Mouse (Mus musculus): ENCODE measurements around the gene Snd1. TPM values are rescaled to one million over a fixed set of nuclear protein-coding genes. Genes with fewer than 3 reads are reported as not detected.

Gene Snd1
- polyA plus RNA-seq, 1 experiment from 2014 or later: 127 TPM

GRCm38 (mm10) chr6:28789685-28790084, 314.7 kb downstream of the Snd1 start:
- Histone ChIP-seq H3K9me3 (ENCODE audit: control insufficient read depth, low read length) (no peaks in the 10 kb centered on the region), H3K36me3 (ENCODE audit: control insufficient read depth, insufficient read depth, low read length) (no peaks in the 10 kb centered on the region), H3K4me2 (replicated peaks; ENCODE audit: low read depth, low read length) (no peak overlapping the region), H3K9ac (ENCODE audit: low read depth, low read length) (no peak overlapping the region), H3K27ac (ENCODE audit: low read depth, low read length) (no peak overlapping the region), H3K4me3 (ENCODE audit: low read length) (no peak overlapping the region), H3K4me1 (ENCODE audit: control insufficient read depth, insufficient read depth, low read length) (no peaks in the 10 kb centered on the region), H3K27me3 (ENCODE audit: control insufficient read depth, insufficient read depth, low read length) (no peaks in the 10 kb centered on the region)
- no peak for ATAC-seq (ENCODE audit: low FRiP score, low TSS enrichment)
- WGBS: 50% methylated on average over 4 of the region's 4 CpGs

GRCm38 (mm10) chr6:28791183-28791582, 316.2 kb downstream of the Snd1 start:
- 65% methylated on average over 3 of the region's 3 CpGs for WGBS
- H3K27ac ChIP-seq (ENCODE audit: low read depth, low read length): no peak overlapping the region
- H3K4me2 ChIP-seq (replicated peaks; ENCODE audit: low read depth, low read length): no peak overlapping the region
- H3K36me3 ChIP-seq (ENCODE audit: control insufficient read depth, insufficient read depth, low read length): peaks cover 4% of the 10 kb centered on the region; the same call in 1 of the 2 replicates
- no peak overlapping the region for H3K9ac ChIP-seq (ENCODE audit: low read depth, low read length)
- H3K9me3 ChIP-seq (ENCODE audit: control insufficient read depth, low read length): no peaks in the 10 kb centered on the region
- no peak overlapping the region for H3K4me3 ChIP-seq (ENCODE audit: low read length)
- no peaks in the 10 kb centered on the region for H3K27me3 ChIP-seq (ENCODE audit: control insufficient read depth, insufficient read depth, low read length)
- no peaks in the 10 kb centered on the region for H3K4me1 ChIP-seq (ENCODE audit: control insufficient read depth, insufficient read depth, low read length)
- no peak for ATAC-seq (ENCODE audit: low FRiP score, low TSS enrichment)

DNA sequence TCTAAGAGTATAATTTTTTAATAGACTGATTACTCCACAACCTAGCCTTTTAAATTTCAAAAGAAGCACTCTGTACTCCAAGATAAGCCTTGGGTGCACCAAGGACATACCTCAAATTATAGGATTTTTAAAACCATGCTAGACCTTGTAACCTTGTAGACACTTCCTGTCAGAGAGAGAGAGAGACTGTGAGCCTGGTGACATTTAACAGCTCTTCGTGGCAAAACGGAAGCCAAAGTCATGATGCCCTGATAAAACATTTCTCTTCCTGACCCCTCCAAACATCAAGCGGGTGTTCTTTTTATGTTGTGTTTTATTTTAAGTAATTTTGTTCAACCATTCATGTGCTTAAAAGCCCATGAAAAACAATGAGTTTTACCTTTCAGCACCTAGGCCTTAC, 316.9 kb downstream of the Snd1 start:
- Histone ChIP-seq H3K4me1 (ENCODE audit: control insufficient read depth, insufficient read depth, low read length) (no peaks in the 10 kb centered on the region), H3K9me3 (ENCODE audit: control insufficient read depth, low read length) (no peaks in the 10 kb centered on the region), H3K9ac (ENCODE audit: low read depth, low read length) (no peak overlapping the region), H3K4me2 (replicated peaks; ENCODE audit: low read depth, low read length) (no peak overlapping the region), H3K27me3 (ENCODE audit: control insufficient read depth, insufficient read depth, low read length) (no peaks in the 10 kb centered on the region), H3K4me3 (ENCODE audit: low read length) (no peak overlapping the region), H3K27ac (ENCODE audit: low read depth, low read length) (no peak overlapping the region), H3K36me3 (ENCODE audit: control insufficient read depth, insufficient read depth, low read length) (peaks cover 10% of the 10 kb centered on the region)
- ATAC-seq (ENCODE audit: low FRiP score, low TSS enrichment): no peak
- WGBS: 82% methylated on average over 3 of the region's 3 CpGs

- H3K27ac ChIP-seq (ENCODE audit: low read depth, low read length): no peak overlapping the region
- WGBS: 34% methylated on average over 9 of the region's 9 CpGs
Observed at GRCm38 (mm10) chr6:28795380-28795779, 320.4 kb downstream of the Snd1 start.

GRCm38 (mm10) chr6:28795792-28796515, 321.0 kb downstream of the Snd1 start:
- ATAC-seq (ENCODE audit: low FRiP score, low TSS enrichment): no peak
- no peaks in the 10 kb centered on the region for H3K4me1 ChIP-seq (ENCODE audit: control insufficient read depth, insufficient read depth, low read length)
- no peaks in the 10 kb centered on the region for H3K9me3 ChIP-seq (ENCODE audit: control insufficient read depth, low read length)
- 88% methylated on average over 16 of the region's 16 CpGs for WGBS
- no peak overlapping the region for H3K27ac ChIP-seq (ENCODE audit: low read depth, low read length)
- no peak overlapping the region for H3K9ac ChIP-seq (ENCODE audit: low read depth, low read length)
- no peak overlapping the region for H3K4me3 ChIP-seq (ENCODE audit: low read length)
- peaks cover 14% of the 10 kb centered on the region for H3K36me3 ChIP-seq (ENCODE audit: control insufficient read depth, insufficient read depth, low read length)
- H3K4me2 ChIP-seq (replicated peaks; ENCODE audit: low read depth, low read length): no peak overlapping the region
- H3K27me3 ChIP-seq (ENCODE audit: control insufficient read depth, insufficient read depth, low read length): no peaks in the 10 kb centered on the region

More at GRCm38 (mm10) chr6:28795380-28795779, 320.4 kb downstream of the Snd1 start:
- Histone ChIP-seq H3K4me3 (ENCODE audit: low read length) (no peak overlapping the region), H3K4me2 (replicated peaks; ENCODE audit: low read depth, low read length) (no peak overlapping the region), H3K9me3 (ENCODE audit: control insufficient read depth, low read length) (no peaks in the 10 kb centered on the region), H3K36me3 (ENCODE audit: control insufficient read depth, insufficient read depth, low read length) (peaks cover 14% of the 10 kb centered on the region), H3K9ac (ENCODE audit: low read depth, low read length) (no peak overlapping the region), H3K27me3 (ENCODE audit: control insufficient read depth, insufficient read depth, low read length) (no peaks in the 10 kb centered on the region), H3K4me1 (ENCODE audit: control insufficient read depth, insufficient read depth, low read length) (no peaks in the 10 kb centered on the region)
- no peak for ATAC-seq (ENCODE audit: low FRiP score, low TSS enrichment)

DNA sequence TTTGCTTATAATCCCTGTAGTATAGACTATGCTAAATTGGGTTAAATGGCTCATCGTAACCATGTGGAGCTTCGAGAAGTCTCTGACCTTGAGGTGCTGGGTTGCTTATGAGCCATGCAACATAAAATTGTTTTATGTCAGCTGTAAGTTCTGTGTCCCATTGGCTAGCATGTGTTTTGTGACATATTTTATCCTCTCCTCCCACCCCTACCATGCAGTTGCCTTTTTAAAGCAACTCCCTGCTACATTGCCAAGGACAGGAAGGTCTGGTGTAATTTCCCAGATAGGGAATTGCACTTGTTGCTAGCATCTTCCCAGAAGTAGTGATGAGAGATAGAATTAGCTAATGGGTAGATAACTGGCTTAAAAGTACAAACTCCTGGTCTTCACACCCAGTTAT, 324.9 kb downstream of the Snd1 start:
- Histone ChIP-seq H3K27me3 (ENCODE audit: control insufficient read depth, insufficient read depth, low read length) (no peaks in the 10 kb centered on the region), H3K9me3 (ENCODE audit: control insufficient read depth, low read length) (no peaks in the 10 kb centered on the region), H3K4me3 (ENCODE audit: low read length) (no peak overlapping the region), H3K36me3 (ENCODE audit: control insufficient read depth, insufficient read depth, low read length) (peaks cover 14% of the 10 kb centered on the region), H3K4me2 (replicated peaks; ENCODE audit: low read depth, low read length) (no peak overlapping the region), H3K9ac (ENCODE audit: low read depth, low read length) (no peak overlapping the region), H3K27ac (ENCODE audit: low read depth, low read length) (no peak overlapping the region), H3K4me1 (ENCODE audit: control insufficient read depth, insufficient read depth, low read length) (no peaks in the 10 kb centered on the region)
- ATAC-seq (ENCODE audit: low FRiP score, low TSS enrichment): no peak
- 81% methylated on average over 2 of the region's 2 CpGs for WGBS

DNA sequence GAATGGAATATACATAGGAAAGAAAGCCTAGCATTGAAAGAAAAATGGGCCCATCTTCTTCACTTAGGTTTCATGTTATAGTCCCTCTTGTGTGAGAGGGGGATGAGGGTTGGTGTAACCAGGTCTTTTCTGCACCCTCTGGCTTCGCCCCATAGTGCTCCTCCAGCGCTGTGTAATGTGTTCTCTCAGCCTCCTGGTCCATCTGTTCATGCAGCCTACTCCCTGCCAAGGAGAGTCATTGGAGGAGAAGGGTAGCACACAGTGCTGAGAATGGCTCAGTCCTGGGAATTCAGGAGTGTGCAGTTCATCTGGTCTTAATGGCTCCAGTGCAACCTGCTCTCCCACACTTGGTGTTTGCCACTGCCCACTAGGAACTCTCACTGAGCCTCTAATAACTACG, 326.0 kb downstream of the Snd1 start:
- Histone ChIP-seq H3K9me3 (ENCODE audit: control insufficient read depth, low read length) (no peaks in the 10 kb centered on the region), H3K4me2 (replicated peaks; ENCODE audit: low read depth, low read length) (no peak overlapping the region), H3K36me3 (ENCODE audit: control insufficient read depth, insufficient read depth, low read length) (peaks cover 12% of the 10 kb centered on the region), H3K27me3 (ENCODE audit: control insufficient read depth, insufficient read depth, low read length) (no peaks in the 10 kb centered on the region), H3K4me3 (ENCODE audit: low read length) (no peak overlapping the region), H3K27ac (ENCODE audit: low read depth, low read length) (no peak overlapping the region), H3K9ac (ENCODE audit: low read depth, low read length) (no peak overlapping the region), H3K4me1 (ENCODE audit: control insufficient read depth, insufficient read depth, low read length) (no peaks in the 10 kb centered on the region)
- WGBS: 89% methylated on average over 3 of the region's 3 CpGs
- ATAC-seq (ENCODE audit: low FRiP score, low TSS enrichment): no peak

GRCm38 (mm10) chr6:28803678-28804279, 328.8 kb downstream of the Snd1 start:
- no peaks in the 10 kb centered on the region; the same call in 1 of the 2 replicates for H3K36me3 ChIP-seq (ENCODE audit: control insufficient read depth, insufficient read depth, low read length)
- no peaks in the 10 kb centered on the region for H3K4me1 ChIP-seq (ENCODE audit: control insufficient read depth, insufficient read depth, low read length)
- no peaks in the 10 kb centered on the region for H3K9me3 ChIP-seq (ENCODE audit: control insufficient read depth, low read length)
- H3K27ac ChIP-seq (ENCODE audit: low read depth, low read length): no peak overlapping the region
- ATAC-seq (ENCODE audit: low FRiP score, low TSS enrichment): no peak
- H3K9ac ChIP-seq (ENCODE audit: low read depth, low read length): no peak overlapping the region
- no peak overlapping the region for H3K4me3 ChIP-seq (ENCODE audit: low read length)
- 91% methylated on average over 6 of the region's 6 CpGs for WGBS
- no peak overlapping the region for H3K4me2 ChIP-seq (replicated peaks; ENCODE audit: low read depth, low read length)
- no peaks in the 10 kb centered on the region for H3K27me3 ChIP-seq (ENCODE audit: control insufficient read depth, insufficient read depth, low read length)

GRCm38 (mm10) chr6:28804751-28805150, 329.8 kb downstream of the Snd1 start:
- WGBS: 86% methylated on average over 5 of the region's 5 CpGs
- no peak overlapping the region for H3K4me3 ChIP-seq (ENCODE audit: low read length)
- no peak overlapping the region for H3K4me2 ChIP-seq (replicated peaks; ENCODE audit: low read depth, low read length)
- H3K36me3 ChIP-seq (ENCODE audit: control insufficient read depth, insufficient read depth, low read length): no peaks in the 10 kb centered on the region; the same call in 1 of the 2 replicates
- H3K4me1 ChIP-seq (ENCODE audit: control insufficient read depth, insufficient read depth, low read length): no peaks in the 10 kb centered on the region
- H3K9me3 ChIP-seq (ENCODE audit: control insufficient read depth, low read length): no peaks in the 10 kb centered on the region
- ATAC-seq (ENCODE audit: low FRiP score, low TSS enrichment): no peak
- H3K9ac ChIP-seq (ENCODE audit: low read depth, low read length): no peak overlapping the region
- H3K27ac ChIP-seq (ENCODE audit: low read depth, low read length): no peak overlapping the region
- no peaks in the 10 kb centered on the region for H3K27me3 ChIP-seq (ENCODE audit: control insufficient read depth, insufficient read depth, low read length)
